Mouse (Mus musculus) cerebellum, postnatal 36 days (tissue): ENCODE data around the gene Rab40b.

Experiments used
- DNase-seq, 2 experiments: peaks; one replicate each; pipeline ENCODE4 v3.0.0; 2021 to 2022; ENCODE audit warnings: mixed read lengths in 2 of 2

The Rab40b gene

GRCm38 (mm10) chr11:121387750-121388553, at the start of gene Rab40b:
TSS of gene Rab40b (minus strand) at chr11:121388251.
- peak; percentile 72 to 83 for DNase-seq

- no peak for DNase-seq
Measured at GRCm38 (mm10) chr11:121437236-121437635, 49.2 kb upstream of the Rab40b start.

- DNase-seq, result peak; percentile 96 to 98
Measured at GRCm38 (mm10) chr11:121434156-121435155, 46.4 kb upstream of the Rab40b start, which contains the start of gene Fn3k. TSS of gene Fn3k (plus strand) at chr11:121434913.

DNA sequence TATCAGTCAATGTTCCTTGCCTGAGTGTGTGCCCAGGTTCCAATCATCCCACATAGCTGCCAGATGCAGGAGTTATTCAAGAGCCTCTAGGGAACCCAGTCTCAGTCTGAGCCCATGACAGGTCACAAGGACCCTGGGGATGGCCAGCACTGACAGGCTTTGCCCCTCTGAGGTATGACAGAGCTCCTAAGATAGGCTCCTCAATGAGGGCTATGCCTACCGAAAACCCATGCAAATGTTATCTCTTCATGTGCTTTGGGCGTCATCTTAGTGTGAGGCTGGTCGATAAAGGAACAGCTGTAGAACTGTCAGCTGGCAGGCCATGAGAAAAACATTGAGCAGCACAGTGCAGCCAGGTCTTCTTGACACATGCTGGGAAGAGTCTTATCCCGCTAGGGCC, 45.3 kb upstream of the Rab40b start:
- no peak for DNase-seq

DNA sequence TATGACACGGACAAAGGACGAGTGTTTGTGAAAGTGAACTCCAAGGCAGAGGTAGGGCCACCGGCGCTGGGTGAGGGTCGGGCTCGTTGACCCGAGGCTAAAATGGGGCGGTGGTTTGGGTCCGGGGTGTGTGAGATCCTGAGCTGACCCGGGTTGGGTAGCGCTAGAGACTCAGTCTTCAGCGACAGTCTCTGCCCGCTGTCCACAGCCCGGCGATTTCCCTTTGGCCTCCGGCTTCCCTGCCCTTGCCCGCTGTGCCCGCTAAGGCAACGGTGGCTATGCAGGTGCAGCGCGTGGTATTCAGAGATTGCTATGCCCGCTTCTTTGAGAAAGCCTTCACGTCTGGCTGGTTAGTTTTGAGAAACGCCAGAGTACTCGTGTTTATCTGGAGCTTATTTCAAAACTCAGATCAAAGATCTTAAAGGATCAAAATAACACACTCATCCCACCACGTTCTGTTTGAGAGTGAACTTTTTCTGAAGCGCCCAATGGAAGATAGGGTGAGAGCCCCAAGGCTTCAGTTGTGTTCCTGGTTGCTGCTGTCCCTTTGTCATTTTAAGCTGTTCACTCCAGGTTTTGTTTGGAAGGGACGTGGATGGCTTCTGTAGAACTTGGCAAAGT, 33.6 kb upstream of the Rab40b start:
- no peak for DNase-seq

DNA sequence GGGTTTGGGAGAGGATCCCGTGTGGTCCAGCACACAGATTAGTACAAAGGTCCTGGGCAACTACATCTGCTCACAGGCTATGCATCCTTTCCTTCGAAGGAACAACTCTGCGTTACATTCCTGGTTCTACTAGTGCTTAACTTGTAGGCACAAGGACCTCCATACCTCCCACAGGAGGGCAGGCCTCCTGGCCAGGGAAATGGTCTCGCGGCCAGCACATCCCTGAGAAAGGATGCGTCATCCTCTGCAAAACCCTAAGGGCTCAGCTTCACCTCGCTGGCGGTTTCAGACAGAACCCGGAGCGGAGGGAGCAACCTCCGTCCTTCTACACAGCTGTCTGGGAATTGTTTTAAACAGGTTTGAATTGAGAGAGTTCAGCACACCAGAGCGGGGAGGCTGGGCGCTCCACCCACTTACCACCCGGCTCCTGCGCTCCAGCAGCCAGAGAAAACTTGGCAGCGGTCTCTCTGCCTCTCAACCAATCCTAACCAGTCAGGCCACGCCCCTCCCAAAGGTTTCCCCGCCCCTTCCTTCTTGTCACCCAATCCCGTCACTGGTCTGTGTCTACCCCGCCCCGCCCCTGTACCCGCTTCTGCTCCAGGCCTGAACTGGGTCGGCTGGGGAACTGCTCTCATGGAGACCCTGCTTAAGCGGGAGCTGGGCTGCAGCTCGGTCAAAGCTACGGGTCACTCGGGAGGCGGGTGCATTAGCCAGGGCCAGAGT, 32.9 kb upstream of the Rab40b start, which contains the start of gene Fn3krp:
Fn3krp (plus strand) TSS at position 572 of the 723 bp plus-strand sequence.
- peak; percentile 99 to 100 for DNase-seq

- no peak for DNase-seq
Measured at GRCm38 (mm10) chr11:121420379-121420778, 32.3 kb upstream of the Rab40b start.

- no peak for DNase-seq
Measured at GRCm38 (mm10) chr11:121418932-121419331, 30.9 kb upstream of the Rab40b start.

DNA sequence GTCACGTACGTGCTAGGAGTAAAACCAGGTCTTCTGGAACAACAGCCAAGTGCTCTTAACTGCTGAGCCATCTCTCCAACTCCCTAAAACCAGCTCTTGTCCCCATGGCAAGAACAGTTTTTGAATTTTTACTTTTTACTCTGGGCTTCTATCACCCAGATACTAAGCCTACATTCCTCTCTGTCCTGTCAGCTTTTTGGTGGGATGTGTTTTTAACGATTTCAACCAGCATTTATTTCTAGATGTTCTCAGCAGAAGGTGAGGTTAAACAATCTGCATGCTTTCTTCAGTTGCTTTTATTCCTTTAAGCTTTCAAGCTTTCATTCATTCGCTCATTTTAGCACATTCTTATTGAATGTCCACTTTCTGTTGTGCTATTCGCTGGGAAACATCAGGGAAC, 29.9 kb upstream of the Rab40b start:
- no peak for DNase-seq

- no peak for DNase-seq
Measured at GRCm38 (mm10) chr11:121415351-121415750, 27.3 kb upstream of the Rab40b start.

DNA sequence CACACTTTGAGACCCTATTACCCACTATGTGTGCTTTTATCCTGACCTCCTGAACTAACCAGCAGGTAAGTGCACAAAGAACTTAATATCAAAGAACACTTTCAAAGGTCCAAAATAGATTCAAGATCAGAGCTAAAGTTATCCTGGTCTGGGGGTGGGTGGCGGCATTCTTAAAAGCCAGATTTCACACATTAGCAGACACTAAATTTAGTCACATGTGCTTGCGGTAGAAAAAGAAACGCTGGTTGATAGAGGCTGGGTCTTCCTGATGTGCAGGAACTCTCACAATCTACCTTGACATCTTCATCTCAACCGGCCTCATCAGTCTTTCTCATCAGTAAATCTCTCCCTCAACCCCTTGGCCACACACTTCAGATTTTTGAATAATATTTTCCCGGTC, 26.7 kb upstream of the Rab40b start:
- DNase-seq, result no peak

DNA sequence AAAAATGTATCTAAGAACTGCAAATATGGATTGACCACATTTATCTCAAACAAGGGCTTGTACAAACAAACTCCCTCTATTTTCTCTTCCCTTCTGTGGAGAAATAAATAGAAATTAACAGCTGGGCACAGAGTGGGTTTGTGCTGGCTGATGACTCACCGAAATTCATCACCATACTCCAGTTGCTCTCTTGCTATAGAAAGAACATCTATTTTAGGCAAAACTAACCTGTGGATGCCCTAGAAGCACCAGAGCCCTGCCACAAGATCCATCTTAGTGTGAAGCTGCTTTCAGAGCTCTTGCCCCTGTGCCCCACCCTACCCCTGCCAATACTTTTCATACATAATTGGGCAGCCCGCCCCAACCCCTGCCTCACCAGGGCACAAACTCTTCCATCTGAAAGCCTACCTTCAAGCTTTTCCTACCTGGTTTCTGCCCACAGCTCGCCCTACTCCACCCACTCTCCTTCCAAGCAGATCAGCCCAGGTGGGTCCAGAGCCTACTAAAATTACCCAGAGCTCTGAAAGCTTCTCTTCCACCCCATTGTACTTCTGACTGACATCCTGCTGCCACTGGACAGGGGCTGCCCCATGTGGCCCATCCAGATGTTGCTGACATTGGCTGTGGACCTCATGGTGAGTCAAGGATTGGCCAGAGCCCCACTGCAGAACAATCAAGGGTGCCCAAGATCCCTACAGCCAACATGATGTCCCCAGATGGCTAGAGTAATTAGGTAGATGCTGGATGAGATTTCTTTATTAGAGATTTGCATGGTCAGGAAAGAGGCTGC, 19.5 kb upstream of the Rab40b start:
- no peak for DNase-seq

DNA sequence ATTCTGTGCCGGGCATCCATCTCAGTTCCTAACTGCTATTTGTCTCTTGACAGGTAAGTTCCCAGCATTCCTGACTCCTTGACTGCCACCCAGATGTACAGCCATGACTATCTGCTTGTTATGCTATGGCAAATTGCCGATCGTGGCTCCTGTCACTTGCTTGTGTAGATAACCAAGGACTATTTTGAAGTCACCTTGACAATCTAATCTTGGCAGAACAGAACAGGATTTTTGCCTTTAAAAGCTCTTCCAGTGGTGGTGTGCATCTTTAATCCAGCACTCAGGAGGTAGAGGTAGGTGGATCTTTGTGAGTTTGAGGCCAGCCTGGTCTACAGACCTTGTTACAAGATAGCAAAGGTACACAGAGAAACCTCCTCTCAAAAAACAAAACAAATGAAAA, 4.4 kb upstream of the Rab40b start:
- no peak for DNase-seq

DNA sequence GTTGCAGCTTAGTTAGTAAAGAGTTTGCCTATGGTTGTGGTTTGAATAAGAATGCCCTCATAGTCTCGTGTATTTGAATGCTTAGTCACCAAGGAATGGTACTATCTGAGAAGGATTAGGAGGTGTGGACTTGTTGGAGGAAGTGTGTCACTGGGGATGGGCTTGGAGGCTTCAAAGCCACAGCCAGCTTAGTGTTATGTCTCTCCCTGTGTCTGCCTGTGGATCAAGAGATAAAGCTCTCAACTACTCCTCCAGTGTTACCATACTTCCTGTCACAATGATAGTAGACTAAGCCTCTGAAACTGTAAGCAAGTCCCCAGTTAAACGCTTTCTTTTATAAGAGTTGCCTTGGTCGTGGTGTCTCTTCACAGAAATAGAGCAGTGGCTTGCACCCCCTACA, 2.7 kb upstream of the Rab40b start:
- DNase-seq, result no peak

DNA sequence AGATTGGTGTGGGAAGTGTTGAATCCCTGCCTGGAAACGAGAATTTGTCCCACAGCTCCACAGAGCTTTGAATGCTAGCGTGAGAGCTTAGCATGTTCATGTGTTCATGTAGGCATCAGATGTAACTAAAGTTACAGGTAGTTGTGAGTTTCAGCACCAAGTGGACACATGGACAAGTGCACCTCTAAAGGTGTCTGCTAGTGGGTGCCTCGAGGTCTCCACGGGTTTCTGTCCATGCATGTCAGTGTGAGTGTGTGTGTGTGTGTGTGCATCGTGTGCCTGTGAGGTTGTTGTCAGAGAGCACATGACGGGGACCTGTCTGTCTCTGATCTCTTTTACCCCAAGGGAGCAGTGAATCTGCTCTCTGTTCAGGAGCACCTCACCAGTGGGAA, 499 bp upstream of the Rab40b start:
- no peak for DNase-seq

- no peak for DNase-seq
Measured at GRCm38 (mm10) chr11:121380294-121380693, 7.8 kb downstream of the Rab40b start.

DNA sequence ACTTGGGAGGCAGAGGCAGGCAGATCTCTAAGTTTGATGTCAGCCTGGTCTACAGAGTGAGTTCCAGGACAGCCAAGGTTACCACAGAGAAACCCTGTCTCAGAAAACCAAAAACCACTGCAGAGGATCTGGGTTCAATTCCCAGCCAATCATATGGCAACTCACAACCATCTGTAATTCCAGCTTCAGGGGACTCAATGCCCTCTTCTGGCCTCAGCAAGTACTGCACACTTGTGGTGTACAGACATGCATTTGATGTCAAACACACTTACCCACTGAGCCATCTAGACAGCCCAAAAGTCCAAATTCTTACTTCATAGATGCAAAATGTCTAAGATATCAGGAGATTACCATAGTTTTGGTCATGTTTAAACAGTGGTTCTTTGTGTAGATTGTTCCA, 9.4 kb downstream of the Rab40b start:
- DNase-seq, result no peak

DNA sequence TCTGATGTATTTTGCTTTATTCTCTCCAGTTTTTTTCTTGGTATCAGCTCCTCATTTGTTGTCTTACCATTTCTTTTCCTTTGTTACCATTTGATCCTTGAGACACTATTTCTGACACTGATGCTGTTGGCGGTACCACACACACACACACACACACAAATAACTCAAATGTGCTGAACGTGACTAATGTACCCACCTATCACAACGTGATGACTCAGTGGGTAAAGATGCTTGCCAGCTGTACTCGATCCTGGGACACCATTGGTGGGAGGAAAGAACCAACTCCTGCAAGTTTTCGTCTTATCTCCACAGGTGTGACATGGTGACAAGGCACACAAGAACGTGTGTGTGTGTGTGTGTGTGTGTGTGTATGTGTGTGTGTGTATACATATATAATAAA, 14.7 kb downstream of the Rab40b start:
- no peak for DNase-seq

DNA sequence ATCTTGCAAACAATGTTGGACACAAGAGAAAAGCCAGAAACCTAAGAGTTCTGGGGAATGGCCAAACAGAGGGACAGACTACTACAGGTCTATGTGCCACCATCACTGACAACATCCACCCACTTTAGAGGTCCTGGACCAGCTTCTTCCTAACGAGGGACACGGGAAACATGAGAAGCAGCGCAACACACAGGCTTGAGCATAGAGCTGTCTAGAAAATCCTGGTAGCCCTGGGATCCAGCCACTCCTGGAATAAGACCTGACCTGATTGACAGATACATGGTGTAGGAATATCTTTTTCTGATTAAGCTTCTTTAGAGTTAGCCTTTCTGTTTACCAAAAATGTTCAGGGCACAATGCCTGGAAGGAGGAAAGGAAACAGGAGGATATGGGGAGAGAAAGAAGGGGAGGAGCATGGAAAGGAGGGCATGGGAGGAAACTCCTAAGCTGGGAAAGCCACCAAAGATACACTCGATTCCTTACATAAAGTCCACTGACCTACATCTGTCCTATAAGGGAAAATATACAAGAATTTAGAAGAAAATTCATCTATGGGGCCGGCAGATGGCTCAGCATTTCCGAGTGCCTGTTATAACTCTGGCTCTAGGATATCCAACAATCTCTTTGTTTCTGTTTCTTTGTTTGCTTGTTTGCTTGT, 17.6 kb downstream of the Rab40b start:
- no peak for DNase-seq

DNA sequence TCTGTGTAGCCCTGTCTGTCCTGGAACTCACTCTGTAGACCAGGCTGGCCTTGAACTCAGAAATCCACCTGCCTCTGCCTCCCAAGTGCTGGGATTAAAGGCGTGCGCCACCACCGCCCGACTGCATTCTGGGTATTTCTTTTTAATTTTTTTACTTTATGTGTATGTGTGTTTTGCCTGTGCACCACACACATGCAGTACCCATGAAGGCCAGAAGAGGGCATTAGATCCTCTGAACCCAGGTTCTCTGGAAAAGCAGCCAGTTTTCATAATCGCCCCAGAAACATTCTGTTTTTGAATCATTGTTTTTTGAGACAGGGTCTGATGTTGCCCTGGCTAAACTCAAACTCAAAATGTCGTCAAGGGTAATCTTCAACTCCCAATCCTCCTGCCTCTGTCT, 18.4 kb downstream of the Rab40b start:
- peak; percentile 19 to 25 for DNase-seq

- DNase-seq, result no peak
Measured at GRCm38 (mm10) chr11:121368731-121369130, 19.3 kb downstream of the Rab40b start.
